Mouse (Mus musculus) forebrain, postnatal 0 days (tissue): ENCODE data around the gene Pelo. TPM values are rescaled to one million over a fixed set of nuclear protein-coding genes. Genes with fewer than 3 reads are reported as not detected.

Experiments
- ATAC-seq: fragments of 200-750 bp; cut with Nextera tagmentation; 2 replicates; pipeline ENCODE4 v1.8.0; 2017; ENCODE audit warnings: mild to moderate bottlenecking, moderate library complexity
- DNase-seq: peaks from one replicate; pipeline ENCODE4 v3.0.0-alpha.2; 2015
- H3K27ac ChIP-seq: fragments of 300-500 bp; sonication (generic); 2 replicates; pipeline ENCODE4 v1.5.1; 2014; ENCODE audit warnings: low read depth, mild to moderate bottlenecking, antibody characterized with exemption, low read length, moderate library complexity, mixed read lengths
- H3K27me3 ChIP-seq: fragments of 300-500 bp; sonication (generic); 2 replicates; pipeline ENCODE4 v1.6.1; 2014; ENCODE audit warnings: mild to moderate bottlenecking, low read length, mixed read lengths; ENCODE audit not compliant: insufficient read depth
- H3K36me3 ChIP-seq: fragments of 300-500 bp; sonication (generic); 2 replicates; pipeline ENCODE4 v1.6.1; 2014; ENCODE audit warnings: mild to moderate bottlenecking, moderate library complexity; ENCODE audit not compliant: insufficient read depth
- H3K4me1 ChIP-seq: fragments of 300-500 bp; sonication (generic); 2 replicates; pipeline ENCODE4 v1.6.1; 2014; ENCODE audit warnings: antibody characterized with exemption; ENCODE audit not compliant: insufficient read depth
- H3K4me2 ChIP-seq: fragments of 300-500 bp; sonication (generic); 2 replicates; pipeline ENCODE4 v1.6.1; 2014; ENCODE audit warnings: low read depth, mild to moderate bottlenecking, moderate library complexity
- H3K4me3 ChIP-seq: fragments of 300-500 bp; sonication (generic); 2 replicates; pipeline ENCODE4 v1.5.1; 2014; ENCODE audit warnings: low read depth, low read length, mixed read lengths
- H3K9ac ChIP-seq: fragments of 300-500 bp; sonication (generic); 2 replicates; pipeline ENCODE4 v1.6.1; 2014; ENCODE audit warnings: mild to moderate bottlenecking
- H3K9me3 ChIP-seq: fragments of 300-500 bp; sonication (generic); 2 replicates; pipeline ENCODE4 v1.6.1; 2016; ENCODE audit warnings: low read length
- CTCF ChIP-seq: sonication (generic); IDR thresholded peaks from 2 replicates; pipeline ENCODE4 v1.5.1; 2016; ENCODE audit warnings: antibody characterized with exemption, control low read depth, low read depth
- WGBS: fragments of 180-500 bp; shearing (Covaris S2); extraction: QIAGEN DNeasy Blood & Tissue Kit; methylation state at CpG from one replicate; pipeline ENCODE4 v1.1.7; 2014; 5-methylcytosine and 5-hydroxymethylcytosine counted together
- polyA plus RNA-seq: library from polyadenylated mRNA; unstranded; fragments of >200 nt; fragmentation: Nextera tagmentation; extraction: Ambion mirVana; gene quantifications from 2 replicates; pipeline ENCODE4 v1.2.1, GENCODE M21; 2015
- total RNA-seq: library from RNA; depleted of rRNA; stranded (reverse); fragments of >200 nt; gene quantifications from 2 replicates; pipeline ENCODE4 v1.2.3, GENCODE M21; 2014

Pelo gene
- total and polyA plus RNA-seq, 2 experiments from 2014 or later = 6.2 to 10.1 TPM

- Histone ChIP-seq H3K4me1 (no peaks in the 10 kb centered on the region), H3K27ac (no peak overlapping the region), H3K4me3 (no peak overlapping the region), H3K9ac (no peak overlapping the region), H3K4me2 (no peak overlapping the region), H3K36me3 (no peaks in the 10 kb centered on the region), H3K9me3 (no peaks in the 10 kb centered on the region), H3K27me3 (no peaks in the 10 kb centered on the region)
- ATAC-seq = no peak
- DNase-seq = no peak
- 93% methylated on average over 2 of the region's 2 CpGs for WGBS
- no peak for TF ChIP-seq CTCF
Measured at GRCm38 (mm10) chr13:115126534-115126933, 36.5 kb upstream of the Pelo start.

- DNase-seq = no peak
- Histone ChIP-seq H3K4me2 (no peak overlapping the region), H3K27ac (no peak overlapping the region), H3K4me1 (no peaks in the 10 kb centered on the region), H3K36me3 (no peaks in the 10 kb centered on the region), H3K27me3 (no peaks in the 10 kb centered on the region), H3K9ac (no peak overlapping the region), H3K9me3 (no peaks in the 10 kb centered on the region), H3K4me3 (no peak overlapping the region)
- no peak for TF ChIP-seq CTCF
- no peak for ATAC-seq
- 77% methylated on average over 4 of the region's 4 CpGs for WGBS
Measured at GRCm38 (mm10) chr13:115125130-115125529, 35.1 kb upstream of the Pelo start.

GRCm38 (mm10) chr13:115124521-115124920, 34.5 kb upstream of the Pelo start:
- 86% methylated on average over 1 of the region's 1 CpGs for WGBS
- ATAC-seq (no peak), DNase-seq (no peak)
- Histone ChIP-seq H3K9me3 (no peaks in the 10 kb centered on the region), H3K36me3 (no peaks in the 10 kb centered on the region), H3K4me1 (no peaks in the 10 kb centered on the region), H3K9ac (no peak overlapping the region), H3K27me3 (no peaks in the 10 kb centered on the region), H3K27ac (no peak overlapping the region), H3K4me3 (no peak overlapping the region), H3K4me2 (no peak overlapping the region)
- no peak for TF ChIP-seq CTCF

GRCm38 (mm10) chr13:115118756-115119155, 28.8 kb upstream of the Pelo start:
- H3K4me1 ChIP-seq = no peaks in the 10 kb centered on the region
- WGBS = 61% methylated on average over 5 of the region's 5 CpGs
- DNase-seq (no peak), ATAC-seq (no peak)
- no peak overlapping the region for H3K4me2 ChIP-seq
- no peak overlapping the region for H3K27ac ChIP-seq
- no peak overlapping the region for H3K9ac ChIP-seq
- no peak overlapping the region for H3K4me3 ChIP-seq
- H3K36me3 ChIP-seq = no peaks in the 10 kb centered on the region
- no peak for TF ChIP-seq CTCF
- no peaks in the 10 kb centered on the region for H3K27me3 ChIP-seq
- H3K9me3 ChIP-seq = no peaks in the 10 kb centered on the region

- 90% methylated on average over 3 of the region's 3 CpGs for WGBS
- Histone ChIP-seq H3K9ac (no peak overlapping the region), H3K4me3 (no peak overlapping the region), H3K4me1 (no peaks in the 10 kb centered on the region), H3K27me3 (no peaks in the 10 kb centered on the region), H3K4me2 (no peak overlapping the region), H3K27ac (no peak overlapping the region), H3K36me3 (no peaks in the 10 kb centered on the region), H3K9me3 (no peaks in the 10 kb centered on the region)
- TF ChIP-seq CTCF = no peak
- DNase-seq = no peak
- ATAC-seq = no peak
Measured at GRCm38 (mm10) chr13:115118195-115118594, 28.2 kb upstream of the Pelo start.

- Histone ChIP-seq H3K4me2 (no peak overlapping the region), H3K36me3 (no peaks in the 10 kb centered on the region), H3K27ac (no peak overlapping the region), H3K9ac (no peak overlapping the region), H3K4me1 (no peaks in the 10 kb centered on the region), H3K27me3 (no peaks in the 10 kb centered on the region), H3K4me3 (no peak overlapping the region), H3K9me3 (no peaks in the 10 kb centered on the region)
- no peak for DNase-seq
- no peak for TF ChIP-seq CTCF
- no peak for ATAC-seq
- WGBS = 85% methylated on average over 3 of the region's 3 CpGs
Measured at GRCm38 (mm10) chr13:115116930-115117621, 27.1 kb upstream of the Pelo start.

- no peak for TF ChIP-seq CTCF
- Histone ChIP-seq H3K9me3 (no peaks in the 10 kb centered on the region), H3K27ac (no peak overlapping the region), H3K27me3 (no peaks in the 10 kb centered on the region), H3K4me1 (no peaks in the 10 kb centered on the region), H3K4me2 (no peak overlapping the region), H3K9ac (no peak overlapping the region), H3K36me3 (no peaks in the 10 kb centered on the region), H3K4me3 (no peak overlapping the region)
- 91% methylated on average over 4 of the region's 4 CpGs for WGBS
- no peak for DNase-seq
- ATAC-seq = no peak
Measured at GRCm38 (mm10) chr13:115109628-115110027, 19.6 kb upstream of the Pelo start.
